In the genomic region with DNA sequence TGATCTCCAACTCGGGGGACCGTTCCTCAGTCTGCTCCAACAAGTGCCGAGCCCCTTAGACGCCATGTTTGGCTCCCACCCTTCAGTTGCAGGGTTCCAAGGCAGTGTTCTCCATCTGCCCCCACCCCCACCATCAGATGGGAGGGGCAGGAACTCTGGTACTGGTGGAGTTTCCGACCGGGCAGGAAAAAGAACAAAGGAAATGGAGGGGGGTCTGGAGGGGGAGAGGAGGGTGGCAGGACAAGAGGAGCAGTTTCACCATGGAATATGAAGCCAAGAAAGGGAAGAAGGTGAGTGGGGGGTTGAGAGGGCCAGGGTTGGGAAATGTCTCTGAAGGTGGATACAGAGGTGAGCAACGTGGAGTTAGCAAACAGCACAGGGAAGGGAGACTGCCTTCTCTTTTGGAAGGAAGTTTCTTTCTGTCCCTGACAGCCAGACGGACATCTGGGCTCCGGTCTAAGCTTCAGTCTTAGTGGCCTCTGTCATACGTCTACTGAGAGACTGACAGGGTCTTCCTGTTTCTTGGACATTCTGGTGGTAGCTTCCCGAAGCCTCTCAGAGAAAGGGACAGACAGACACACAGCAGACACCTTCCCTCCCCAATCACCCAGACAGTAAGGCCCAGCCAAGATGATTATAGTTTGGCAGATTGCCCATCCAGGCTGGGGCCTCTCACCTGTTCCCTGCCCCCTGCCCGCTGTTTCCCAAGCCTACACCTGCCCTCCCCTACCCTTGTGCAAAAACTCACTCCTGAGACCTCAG, we compare ENCODE assay signal across 8 mouse cellular contexts. TPM values are rescaled to one million over a fixed set of nuclear protein-coding genes. Genes with fewer than 3 reads are reported as not detected.
DNase-seq lines count a peak whose midpoint lies in the region; ATAC-seq lines count a peak whose summit lies in the region.

A gene (plus strand): TSS at position 209 of the 762 bp plus-strand sequence.

- WGBS in liver, embryonic 13.5 days (ENCODE audit: insufficient replicate concordance): 18% methylated on average over 12 of the region's 12 CpGs
- 53% methylated on average over 12 of the region's 12 CpGs for WGBS in forebrain, embryonic 13.5 days

- ATAC-seq in liver, embryonic 13.5 days (ENCODE audit: low read depth): no peak
- no peak for ATAC-seq in forebrain, embryonic 13.5 days

- no peak within 1 kb of the TSS; the same call in none of the 2 replicates for H3K9ac ChIP-seq in liver, embryonic 13.5 days
- H3K9ac ChIP-seq in forebrain, embryonic 13.5 days: no peak within 1 kb of the TSS

- no peak for DNase-seq in urinary bladder, adult 2 months (ENCODE audit: low spot score)
- DNase-seq in urinary bladder, postnatal 36 days (ENCODE audit: low spot score in 2 of 2): no peak
- DNase-seq in heart, postnatal 14 days: peak; percentile 56 to 59
- DNase-seq in liver, embryonic 13.5 days: no peak
- DNase-seq in thymus, postnatal 25 days: no peak
- DNase-seq in right cerebral cortex, adult 2 months (ENCODE audit: low spot score in 2 of 2): no peak
- no peak for DNase-seq in left cerebral cortex, adult 8-10 months (ENCODE audit: low spot score in 2 of 2)

- no peak within 1 kb of the TSS for H3K27ac ChIP-seq in liver, embryonic 13.5 days
- no peak within 1 kb of the TSS for H3K27ac ChIP-seq in forebrain, embryonic 13.5 days

- peak within 1 kb of the TSS; percentile 21 for H3K4me2 ChIP-seq in liver, embryonic 13.5 days
- H3K4me2 ChIP-seq in forebrain, embryonic 13.5 days: no peak within 1 kb of the TSS

- intact Hi-C loops in heart, postnatal 14 days (cut with DNase I): no loop called here

- peaks cover 9% of the 10 kb centered on the region for H3K27me3 ChIP-seq in liver, embryonic 13.5 days
- H3K27me3 ChIP-seq in forebrain, embryonic 13.5 days: peaks cover 34% of the 10 kb centered on the region

- H3K4me1 ChIP-seq in liver, embryonic 13.5 days (replicated peaks): peaks cover 5% of the 10 kb centered on the region; the same call in 1 of the 2 replicates
- peaks cover 7% of the 10 kb centered on the region; the same call in 1 of the 2 replicates for H3K4me1 ChIP-seq in forebrain, embryonic 13.5 days

- H3K4me3 ChIP-seq in liver, embryonic 13.5 days (replicated peaks): 0 out of 2 replicates have a peak within 1 kb of the TSS, but pooled peaks have one; percentile 6
- H3K4me3 ChIP-seq in forebrain, embryonic 13.5 days: no peak within 1 kb of the TSS

- no peaks in the 10 kb centered on the region for H3K36me3 ChIP-seq in liver, embryonic 13.5 days
- H3K36me3 ChIP-seq in forebrain, embryonic 13.5 days (ENCODE audit: poor library complexity, severe bottlenecking): no peaks in the 10 kb centered on the region

- no peaks in the 10 kb centered on the region for H3K9me3 ChIP-seq in liver, embryonic 13.5 days (replicated peaks)
- H3K9me3 ChIP-seq in forebrain, embryonic 13.5 days (replicated peaks): no peaks in the 10 kb centered on the region

RNA-seq across cellular contexts. Expression of the gene that starts here (rescaled TPM):
- 12.4 and 15.5 TPM in 2 replicates for polyA plus RNA-seq in urinary bladder, adult 2 months (2012; rRNA removed)
- 10 to 100 TPM; 23.1 to 25.4 TPM for total RNA-seq in heart, postnatal 14 days (2021)
- polyA plus RNA-seq in liver, embryonic 13.5 days (2015; fragmentation: Nextera tagmentation; extraction: Ambion mirVana): 0.83 and 0.92 TPM in 2 replicates
- polyA plus RNA-seq in forebrain, embryonic 13.5 days (2015; fragmentation: Nextera tagmentation; extraction: Ambion mirVana): 0.58 and 0.72 TPM in 2 replicates
- total RNA-seq in left cerebral cortex, adult 8-10 months (2022): 1 to 10 TPM; 4.3 to 4.6 (median 4.4) TPM

Comparison
In these comparisons a context has a peak if more than half of its experiments do, and no peak if none do; other contexts are left out.
1. RNA of the gene that starts here (total RNA-seq): 23.1 to 25.4 TPM in heart, postnatal 14 days; 4.3 to 4.6 TPM in left cerebral cortex, adult 8-10 months; every median in the first group is over 4 times any median in the second.
2. DNase-seq: peak in heart, postnatal 14 days (2 of 2); none in urinary bladder, adult 2 months (single experiment), urinary bladder, postnatal 36 days (0 of 2), liver, embryonic 13.5 days (single experiment), thymus, postnatal 25 days (single experiment), right cerebral cortex, adult 2 months (0 of 2) and left cerebral cortex, adult 8-10 months (0 of 2).